Mouse (Mus musculus): ENCODE results near the gene Sptbn1.
"Not testable (repeated sequence)": the region's sequence is repeated elsewhere in the genome, so short reads cannot be mapped to it uniquely, and the experiment has no call there.

GRCm38 (mm10) chr11:30255211-30255610 is 12.8 kb downstream of the Sptbn1 start:
- TF ChIP-seq CTCF (conservative IDR thresholded peaks at IDR 0.05; ENCODE audit: low read length); NANOG (IDR thresholded peaks at IDR 0.05; ENCODE audit: borderline replicate concordance, low read length): not testable (repeated sequence)

All from E14TG2a.4 (cell line).